Mouse (Mus musculus): ENCODE measurements around the gene Hmg20b.

GRCm38 (mm10) chr10:81297845-81298244 lies 52.4 kb downstream of the Hmg20b start:
- TF ChIP-seq EP300 (IDR thresholded peaks at IDR 0.05; ENCODE audit: low read depth) (no peak), CTCF (IDR thresholded peaks at IDR 0.05; ENCODE audit: low read depth) (no peak)

All from heart, postnatal 0 days (tissue).